Mouse (Mus musculus) stomach, postnatal 0 days (tissue): ENCODE results near the gene Irs3.
A peak's percentile ranks its signal among the peaks of the same experiment; 100 is the strongest.

Source experiments
- CTCF ChIP-seq: IDR thresholded peaks from 2 replicates; pipeline ENCODE4 v1.5.1; 2016; ENCODE audit warnings: antibody characterized with exemption, low read depth, mild to moderate bottlenecking, moderate library complexity
- EP300 ChIP-seq: optimal IDR thresholded peaks from 2 replicates; pipeline ENCODE3; 2016; ENCODE audit warnings: antibody characterized with exemption

DNA sequence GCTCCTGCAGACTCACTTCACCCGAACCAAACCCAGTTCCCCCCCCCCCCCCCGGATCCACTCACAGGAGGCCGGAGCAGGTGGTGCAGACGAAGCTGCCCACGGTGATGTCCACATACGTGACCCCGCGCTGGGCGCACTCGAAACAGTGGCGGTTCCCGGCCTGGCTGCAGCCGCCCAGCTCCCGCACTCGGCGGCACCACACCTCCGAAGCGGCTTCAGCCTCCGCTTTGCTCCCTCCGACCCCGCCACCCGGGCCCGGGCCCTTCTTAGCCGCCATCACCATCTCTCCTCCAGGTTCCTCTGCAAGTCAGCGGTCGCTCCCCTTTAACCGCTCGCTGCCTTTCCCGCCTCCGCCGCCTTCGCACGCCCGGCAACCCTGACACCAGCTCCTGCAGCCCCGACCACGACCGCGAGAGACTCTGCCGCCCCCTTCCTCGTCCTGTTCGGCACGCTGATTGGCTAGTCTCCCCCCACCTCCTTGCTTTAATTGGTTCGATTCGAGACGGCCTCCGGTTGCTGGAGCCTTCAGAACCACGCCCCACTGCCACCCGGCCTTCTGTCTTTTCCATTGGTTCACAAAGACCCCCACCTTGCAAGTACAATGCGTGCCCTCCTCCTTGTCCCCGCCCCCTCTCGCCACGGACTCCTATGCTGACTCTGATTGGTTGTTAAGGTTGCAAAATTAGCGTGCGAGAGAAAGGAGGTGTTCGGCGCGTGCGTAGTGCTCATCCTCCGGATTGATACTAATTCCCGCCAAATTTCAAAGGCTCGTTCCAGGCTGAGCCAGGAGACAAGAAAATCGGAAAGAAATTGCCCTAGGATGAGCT, 39.0 kb upstream of the Irs3 start, which contains the start of gene Agfg2:
- TF ChIP-seq EP300 (no peak), CTCF (peak; percentile 39; the same call in 1 of the 2 replicates)
